Mouse (Mus musculus) 3T3-L1 (cell line): ENCODE data around the gene Eef2.
"Not testable (repeated sequence)": the region's sequence is repeated elsewhere in the genome, so short reads cannot be mapped to it uniquely, and the experiment has no call there.

Experiments
- DNase-seq: peaks from one replicate; pipeline ENCODE4 v3.0.0-alpha.2; 2015; ENCODE audit warnings: low read depth, low spot score

Eef2 gene

GRCm38 (mm10) chr10:81200141-81200540 is 23.7 kb downstream of the Eef2 start:
- no peak for DNase-seq

GRCm38 (mm10) chr10:81200605-81201287 is 24.3 kb downstream of the Eef2 start:
- no peak for DNase-seq

- no peak for DNase-seq
Measured at GRCm38 (mm10) chr10:81201807-81202758, 25.7 kb downstream of the Eef2 start, which contains the start of gene Nmrk2. TSS of gene Nmrk2 (minus strand) at chr10:81202051.

DNA sequence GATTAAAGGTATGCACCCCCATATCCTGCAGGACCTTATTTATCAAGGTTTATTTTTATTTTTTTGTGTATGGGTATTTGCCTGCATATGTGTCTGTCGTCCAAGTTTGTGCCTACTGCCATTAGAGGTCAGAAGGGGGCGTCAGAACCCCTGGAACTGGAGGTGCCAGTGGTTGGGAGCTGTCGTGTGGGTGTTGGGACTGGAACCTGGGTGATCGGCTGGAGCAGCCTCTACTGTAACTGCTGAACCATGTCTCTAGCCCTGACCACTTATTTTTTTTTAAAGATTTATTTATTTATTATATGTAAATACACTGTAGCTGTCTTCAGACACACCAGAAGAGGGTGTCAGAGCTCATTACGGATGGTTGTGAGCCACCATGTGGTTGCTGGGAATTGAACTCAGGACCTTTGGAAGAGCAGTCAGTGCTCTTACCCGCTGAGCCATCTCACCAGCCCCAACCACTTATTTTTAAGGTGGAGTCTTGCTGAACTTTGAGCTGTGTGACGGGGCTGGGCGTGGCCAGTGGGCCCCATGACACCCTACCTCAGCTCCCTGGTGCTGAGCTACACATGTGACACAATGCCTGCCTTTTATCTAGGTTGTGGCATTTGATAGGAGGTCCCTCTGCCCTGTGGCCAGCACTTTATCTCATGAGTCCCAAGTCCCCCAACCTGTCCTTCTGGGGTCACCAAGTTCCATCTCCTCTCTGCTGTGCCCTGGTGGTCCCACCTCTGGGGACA is 26.7 kb downstream of the Eef2 start:
- DNase-seq: no peak

- no peak for DNase-seq
Measured at GRCm38 (mm10) chr10:81204137-81204536, 27.7 kb downstream of the Eef2 start.

- no peak for DNase-seq
Measured at GRCm38 (mm10) chr10:81210154-81210553, 33.7 kb downstream of the Eef2 start.

DNA sequence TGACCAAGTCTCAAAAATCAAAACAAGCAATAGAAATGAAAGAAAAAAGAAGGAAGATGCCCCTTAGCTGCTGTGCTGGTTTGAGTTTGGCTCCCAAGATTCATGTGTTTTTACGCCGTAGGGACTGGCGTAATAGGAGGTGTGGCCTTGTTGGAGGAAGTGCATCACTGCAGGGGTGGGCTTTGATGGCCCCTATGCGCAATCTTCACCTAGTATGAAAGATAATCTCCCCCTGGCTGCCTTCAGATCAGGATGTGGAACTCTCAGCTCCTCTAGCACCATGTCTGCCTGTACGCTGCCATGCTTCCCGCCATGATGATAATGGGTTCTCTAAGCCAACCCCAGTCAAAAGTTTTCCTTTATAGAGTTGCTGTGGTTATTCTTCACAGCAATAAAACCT is 39.8 kb downstream of the Eef2 start:
- no peak for DNase-seq

DNA sequence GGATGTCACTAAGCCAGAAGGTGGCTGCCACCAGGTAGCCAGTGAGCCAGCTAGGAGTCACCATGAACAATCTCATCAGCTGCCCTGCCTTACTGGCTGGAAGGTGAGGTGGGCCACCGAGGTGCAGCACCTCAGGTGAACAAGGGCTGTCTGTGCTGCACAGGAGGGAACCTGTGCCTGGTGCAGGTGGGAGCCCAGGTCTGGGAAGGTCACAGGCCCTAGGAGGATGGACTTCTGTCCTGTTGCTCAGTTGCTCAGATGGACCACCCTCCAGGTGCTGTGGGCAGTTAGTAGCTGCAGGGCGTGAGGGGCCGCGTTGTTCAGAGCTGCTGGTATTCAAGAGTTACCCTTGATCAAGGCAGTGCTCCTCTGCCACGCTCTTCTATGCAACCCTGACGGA is 40.4 kb downstream of the Eef2 start:
- no peak for DNase-seq

DNA sequence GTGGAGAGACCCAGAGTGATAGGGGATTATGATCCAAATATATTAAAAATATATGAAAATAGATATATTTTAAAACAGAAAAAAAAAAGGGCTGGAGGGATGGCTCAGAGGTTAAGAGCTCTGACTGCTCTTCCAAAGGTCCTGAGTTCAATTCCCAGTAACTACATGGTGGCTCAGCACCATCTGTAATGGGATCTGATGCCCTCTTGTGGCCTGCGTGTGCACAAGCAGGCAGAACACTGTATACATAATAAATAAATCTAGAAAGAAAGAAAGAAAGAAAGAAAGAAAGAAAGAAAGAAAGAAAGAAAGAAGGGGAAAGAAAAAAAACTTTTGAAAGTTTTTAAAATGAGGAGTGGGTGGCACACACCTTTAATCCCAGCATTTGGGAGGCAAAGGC is 40.8 kb downstream of the Eef2 start:
- DNase-seq: peak; percentile 49

DNA sequence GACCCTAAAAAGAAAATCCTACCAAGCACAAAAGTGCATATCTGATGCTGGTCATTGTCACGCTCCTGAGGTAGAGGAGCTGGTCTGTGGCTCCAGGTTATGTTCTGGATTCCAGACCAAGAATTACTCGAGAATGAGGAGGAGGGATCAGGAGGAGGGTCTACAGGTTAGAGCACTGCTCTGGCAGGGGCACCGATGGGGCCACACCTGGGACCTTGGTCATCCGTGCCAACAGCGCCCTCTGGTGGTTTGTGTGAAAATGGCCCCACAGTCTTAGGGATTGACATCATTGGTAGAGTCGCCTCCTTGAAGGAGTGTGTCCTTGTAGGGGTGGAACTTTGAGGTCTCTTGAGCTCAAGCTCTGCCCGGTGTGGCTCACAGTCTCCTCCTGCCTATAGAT is 41.5 kb downstream of the Eef2 start:
- peak; percentile 60 for DNase-seq

- DNase-seq: peak; percentile 17
Measured at GRCm38 (mm10) chr10:81221402-81222015, 45.1 kb downstream of the Eef2 start.

GRCm38 (mm10) chr10:81223731-81224130 is 47.3 kb downstream of the Eef2 start:
- not testable (repeated sequence) for DNase-seq

DNA sequence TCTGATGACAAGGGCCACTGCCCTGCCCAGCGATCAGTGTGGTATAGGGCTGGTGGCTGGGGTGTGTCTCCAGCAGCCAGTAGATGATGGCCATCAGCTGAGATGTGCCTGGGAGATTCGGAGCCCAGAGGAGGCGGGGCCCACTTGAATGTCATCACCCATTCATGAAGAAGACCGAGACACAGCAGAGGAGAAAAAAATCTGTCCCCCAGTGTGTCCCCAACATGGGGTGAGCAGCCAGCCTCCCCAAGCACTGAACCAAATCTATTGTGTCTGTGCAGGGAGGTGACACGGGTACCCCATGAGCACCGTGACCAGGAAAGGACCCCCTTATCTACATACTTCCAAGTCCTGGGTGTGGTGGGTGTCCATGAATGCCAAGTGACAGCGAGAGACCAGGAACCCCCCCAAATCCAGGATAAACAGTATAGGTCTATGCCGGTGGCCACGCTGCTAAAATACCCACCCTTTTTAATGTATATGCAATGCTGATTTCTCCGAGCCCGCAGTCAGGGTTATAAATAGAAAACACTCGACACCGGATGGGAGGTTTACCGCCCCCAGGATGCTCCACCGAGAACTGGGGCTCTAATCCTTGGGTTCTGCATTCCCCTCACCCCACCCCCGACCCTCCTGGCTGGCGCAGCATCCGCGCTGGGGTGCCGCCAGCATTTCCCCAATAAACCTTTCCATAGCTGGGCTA is 53.5 kb downstream of the Eef2 start:
- DNase-seq: no peak

DNA sequence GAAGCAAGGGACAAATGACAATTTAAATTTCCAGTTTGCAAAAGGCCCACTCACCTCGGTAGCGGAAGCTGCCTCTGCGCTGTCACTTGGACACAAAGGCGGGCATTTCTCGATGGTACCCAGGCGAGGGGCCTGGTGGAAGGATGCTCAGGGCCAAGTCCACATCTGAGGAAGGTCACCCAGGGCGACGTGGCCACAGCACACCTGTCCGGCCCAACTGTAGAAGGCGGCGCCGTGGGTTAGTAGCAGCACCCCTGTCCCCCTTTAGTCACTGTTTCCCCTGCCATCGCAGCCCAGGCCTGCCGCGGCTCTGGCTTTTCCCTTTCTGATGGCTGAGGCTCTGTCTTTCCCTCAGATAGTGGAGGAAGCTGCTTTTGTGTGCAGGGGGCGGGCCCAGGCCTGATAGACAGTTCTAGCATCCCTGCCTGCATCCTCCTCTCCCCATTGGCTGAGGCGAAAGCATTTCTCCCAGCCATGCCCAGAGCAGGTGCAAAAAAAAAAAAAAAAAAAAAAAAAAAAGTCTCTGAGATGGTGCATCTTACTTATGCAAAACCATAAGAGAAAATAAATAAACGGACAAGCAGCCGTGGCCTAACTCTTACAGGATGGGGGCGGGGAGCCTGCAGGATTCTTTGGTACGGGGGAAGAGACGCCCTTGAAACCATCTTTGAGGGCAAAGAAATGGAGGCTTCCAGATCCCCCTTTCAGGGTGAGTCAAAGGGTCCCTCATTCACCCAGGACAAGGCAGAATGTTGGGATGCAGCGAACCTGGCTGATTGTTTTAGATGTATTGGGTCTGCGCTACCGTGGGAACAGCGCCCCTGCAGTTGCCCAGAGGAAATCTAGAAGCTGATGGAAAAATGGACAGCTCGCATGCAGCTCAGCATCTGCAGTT is 54.3 kb downstream of the Eef2 start, which contains the start of gene Atcay:
Gene Atcay (minus strand): TSS at position 396 of the 895 bp plus-strand sequence.
- DNase-seq: peak; percentile 22

- DNase-seq: no peak
Measured at GRCm38 (mm10) chr10:81231436-81231835, 55.0 kb downstream of the Eef2 start.
